Mouse (Mus musculus) megakaryocyte-erythroid progenitor cell, adult 5-6 weeks (primary cell): ENCODE results near the gene Vmn1r176. TPM values are rescaled to one million over a fixed set of nuclear protein-coding genes. Genes with fewer than 3 reads are reported as not detected.
"Not testable (repeated sequence)": the region's sequence is repeated elsewhere in the genome, so short reads cannot be mapped to it uniquely, and the experiment has no call there.

Experiments
- ATAC-seq: replicated peaks from 2 replicates; pipeline ENCODE4 v1.8.0; 2016; ENCODE audit warnings: mild to moderate bottlenecking, inconsistent platforms; ENCODE audit not compliant: severe bottlenecking, poor library complexity, low FRiP score, low TSS enrichment
- total RNA-seq, 2 experiments: library from RNA; stranded (forward) in 1 of 2; stranded (reverse) in 1 of 2; fragments of 200-1000, 215-1000 nt in 1 of 2; fragments of >200 nt in 1 of 2; fragmentation: Nextera tagmentation in 1 of 2; gene quantifications; 2 replicates each; pipeline ENCODE4 v1.2.3; 2014 to 2017

Vmn1r176 gene
- not detected in 2 replicates for total RNA-seq (2014; fragmentation: Nextera tagmentation)
- not detected in 2 replicates for total RNA-seq (2017)

DNA sequence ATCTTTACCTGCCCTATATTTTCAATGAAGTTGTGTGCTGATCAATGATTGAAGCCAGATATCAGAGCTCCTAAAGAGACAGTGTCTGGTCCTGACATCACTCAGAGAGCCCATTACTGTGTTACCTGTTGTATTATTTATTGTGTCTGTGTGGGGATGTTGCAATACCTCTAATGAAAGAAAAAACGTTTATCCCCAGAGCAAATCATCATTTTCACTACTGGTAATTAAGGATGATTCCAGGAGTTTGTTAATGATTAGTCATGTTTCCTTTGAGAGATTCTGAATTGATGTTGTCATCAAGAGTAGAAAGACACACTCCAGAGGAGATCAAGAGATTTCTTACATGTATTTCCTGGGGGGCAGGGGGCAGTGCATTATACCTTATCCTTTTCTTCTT, at the start of gene Vmn1r176:
Gene Vmn1r176 (minus strand): TSS at position 101 of the 400 bp plus-strand sequence.
- not testable (repeated sequence) for ATAC-seq

DNA sequence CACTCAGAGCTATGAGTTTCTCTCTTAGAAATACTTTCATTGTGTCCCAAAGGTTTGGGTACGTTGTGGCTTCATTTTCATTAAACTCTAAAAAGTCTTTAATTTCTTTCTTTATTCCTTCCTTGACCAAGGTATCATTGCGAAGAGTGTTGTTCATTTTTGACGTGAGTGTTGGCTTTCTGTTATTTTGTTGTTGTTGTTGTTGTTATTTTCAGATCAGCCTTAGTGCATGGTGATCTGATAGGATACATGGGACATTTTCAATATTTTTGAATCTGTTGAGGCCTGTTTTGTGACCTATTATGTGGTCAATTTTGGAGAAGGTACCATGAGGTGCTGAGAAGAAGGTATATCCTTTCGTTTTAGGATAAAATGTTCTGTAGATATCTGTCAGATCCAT, 39.7 kb upstream of the Vmn1r176 start:
- not testable (repeated sequence) for ATAC-seq

DNA sequence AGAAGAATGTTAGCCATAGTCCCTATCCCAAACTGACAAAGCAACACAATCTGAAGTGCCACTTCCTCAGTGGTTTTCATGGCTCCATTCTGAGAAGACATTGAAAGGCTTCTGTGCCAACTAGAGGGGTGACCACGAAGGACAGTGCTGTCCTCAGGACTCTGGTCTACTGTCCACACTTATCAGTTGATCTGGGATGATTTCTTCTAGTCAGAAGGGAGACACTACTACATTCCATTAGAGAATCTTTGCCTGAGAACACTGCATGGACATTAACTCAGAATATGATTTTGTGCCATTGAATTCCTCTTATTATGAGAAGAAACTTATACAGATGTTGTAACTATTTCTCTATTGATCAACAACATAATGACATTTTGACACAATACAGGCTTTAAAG, 29.2 kb upstream of the Vmn1r176 start, which contains the start of gene Vmn1r177:
Gene Vmn1r177 (minus strand): TSS at position 101 of the 400 bp plus-strand sequence.
- ATAC-seq = not testable (repeated sequence)

DNA sequence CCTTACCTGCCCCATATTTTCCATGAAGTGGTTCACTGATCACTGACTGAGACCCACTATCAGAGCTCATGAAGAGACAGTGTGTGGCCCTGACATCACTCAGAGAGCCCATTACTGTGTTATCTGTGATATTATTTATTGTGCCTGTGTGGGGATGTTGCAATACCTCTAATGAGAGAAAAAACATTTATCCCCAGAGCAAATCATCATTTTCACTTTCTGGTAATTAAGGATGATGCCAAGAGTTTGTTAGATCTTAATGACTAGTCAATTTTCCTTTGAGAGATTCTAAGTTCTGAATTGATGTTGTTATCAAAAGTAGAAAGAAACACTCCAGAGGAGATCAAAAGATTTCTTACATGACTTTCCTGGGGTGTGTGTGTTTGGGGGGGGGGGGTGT, 26.6 kb downstream of the Vmn1r176 start, which contains the start of gene Vmn1r175:
Gene Vmn1r175 (minus strand): TSS at position 101 of the 400 bp plus-strand sequence.
- ATAC-seq = not testable (repeated sequence)

DNA sequence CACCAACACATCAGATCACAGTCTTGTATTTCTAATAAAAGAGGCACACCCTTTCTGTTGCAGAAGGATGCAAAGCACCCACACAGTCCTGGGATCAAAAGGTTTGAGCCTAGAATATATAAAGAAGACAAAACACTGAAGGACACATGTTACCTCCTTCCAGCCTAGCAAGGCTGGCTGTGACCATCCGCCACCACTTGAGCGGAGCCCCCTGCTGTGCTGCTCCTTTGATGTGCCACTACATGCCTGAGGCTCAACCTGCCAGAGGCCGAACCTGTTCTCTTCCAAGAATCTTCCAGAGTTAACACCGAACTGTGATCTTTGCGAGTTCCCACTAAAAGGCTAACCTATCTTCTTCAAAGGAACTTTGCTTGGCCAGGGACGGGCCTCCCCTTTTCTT, 52.6 kb downstream of the Vmn1r176 start:
- ATAC-seq = no peak

Other genes with a start within 250 kb of the Vmn1r176 start
- gene Vmn1r170, start 231.2 kb downstream of the Vmn1r176 start, total RNA-seq (2014; fragmentation: Nextera tagmentation) = not detected in 2 replicates
- gene Vmn1r170, start 231.2 kb downstream of the Vmn1r176 start, total RNA-seq (2017) = not detected in 2 replicates
- gene Vmn1r171, start 206.7 kb downstream of the Vmn1r176 start, total RNA-seq (2014; fragmentation: Nextera tagmentation) = not detected in 2 replicates
- gene Vmn1r171, start 206.7 kb downstream of the Vmn1r176 start, total RNA-seq (2017) = not detected in 2 replicates
- gene Vmn1r172, start 179.1 kb downstream of the Vmn1r176 start, total RNA-seq (2014; fragmentation: Nextera tagmentation) = not detected in 2 replicates
- gene Vmn1r172, start 179.1 kb downstream of the Vmn1r176 start, total RNA-seq (2017) = not detected in 2 replicates
- gene Vmn1r173, start 136.7 kb downstream of the Vmn1r176 start, total RNA-seq (2014; fragmentation: Nextera tagmentation) = not detected in 2 replicates
- not detected in 2 replicates for gene Vmn1r173, start 136.7 kb downstream of the Vmn1r176 start, total RNA-seq (2017)
- not detected in 2 replicates for gene Vmn1r174, start 85.1 kb downstream of the Vmn1r176 start, total RNA-seq (2014; fragmentation: Nextera tagmentation)
- gene Vmn1r174, start 85.1 kb downstream of the Vmn1r176 start, total RNA-seq (2017) = not detected in 2 replicates
- not detected in 2 replicates for gene Vmn1r175, start 26.7 kb downstream of the Vmn1r176 start, total RNA-seq (2014; fragmentation: Nextera tagmentation)
- not detected in 2 replicates for gene Vmn1r175, start 26.7 kb downstream of the Vmn1r176 start, total RNA-seq (2017)
- not detected in 2 replicates for gene Vmn1r177, start 29.1 kb upstream of the Vmn1r176 start, total RNA-seq (2014; fragmentation: Nextera tagmentation)
- not detected in 2 replicates for gene Vmn1r177, start 29.1 kb upstream of the Vmn1r176 start, total RNA-seq (2017)
- not detected in 2 replicates for gene Vmn1r178, start 54.6 kb upstream of the Vmn1r176 start, total RNA-seq (2014; fragmentation: Nextera tagmentation)
- gene Vmn1r178, start 54.6 kb upstream of the Vmn1r176 start, total RNA-seq (2017) = not detected in 2 replicates
- not detected in 2 replicates for gene Vmn1r179, start 89.6 kb upstream of the Vmn1r176 start, total RNA-seq (2014; fragmentation: Nextera tagmentation)
- not detected in 2 replicates for gene Vmn1r179, start 89.6 kb upstream of the Vmn1r176 start, total RNA-seq (2017)
- not detected in 2 replicates for gene Vmn1r180, start 113.3 kb upstream of the Vmn1r176 start, total RNA-seq (2014; fragmentation: Nextera tagmentation)
- not detected in 2 replicates for gene Vmn1r180, start 113.3 kb upstream of the Vmn1r176 start, total RNA-seq (2017)
- not detected in 2 replicates for gene Vmn1r181, start 137.2 kb upstream of the Vmn1r176 start, total RNA-seq (2014; fragmentation: Nextera tagmentation)
- not detected in 2 replicates for gene Vmn1r181, start 137.2 kb upstream of the Vmn1r176 start, total RNA-seq (2017)
- not detected in 2 replicates for gene V1rd19, start 164.3 kb upstream of the Vmn1r176 start, total RNA-seq (2014; fragmentation: Nextera tagmentation)
- gene V1rd19, start 164.3 kb upstream of the Vmn1r176 start, total RNA-seq (2017) = not detected in 2 replicates
- not detected in 2 replicates for gene Vmn1r183, start 215.9 kb upstream of the Vmn1r176 start, total RNA-seq (2014; fragmentation: Nextera tagmentation)
- gene Vmn1r183, start 215.9 kb upstream of the Vmn1r176 start, total RNA-seq (2017) = not detected in 2 replicates
- 17.5 and 25.3 TPM in 2 replicates for gene Zfp180, start 244.6 kb upstream of the Vmn1r176 start, total RNA-seq (2014; fragmentation: Nextera tagmentation)
- gene Zfp180, start 244.6 kb upstream of the Vmn1r176 start, total RNA-seq (2017) = 15.8 and 16.0 TPM in 2 replicates